Mouse (Mus musculus) T-helper 2 cell (primary cell): ENCODE results near the gene Bcl2a1d.
"Not testable (repeated sequence)": the region's sequence is repeated elsewhere in the genome, so short reads cannot be mapped to it uniquely, and the experiment has no call there.

Source experiments
- in situ Hi-C: fragments of 300-600 bp; cut with MboI, MseI; formaldehyde crosslinking; loops from one replicate; pipeline ENCODE4 v1.15.1; 2025; ENCODE audit warnings: high pct_unique_total_duplicates

The Bcl2a1d gene

DNA sequence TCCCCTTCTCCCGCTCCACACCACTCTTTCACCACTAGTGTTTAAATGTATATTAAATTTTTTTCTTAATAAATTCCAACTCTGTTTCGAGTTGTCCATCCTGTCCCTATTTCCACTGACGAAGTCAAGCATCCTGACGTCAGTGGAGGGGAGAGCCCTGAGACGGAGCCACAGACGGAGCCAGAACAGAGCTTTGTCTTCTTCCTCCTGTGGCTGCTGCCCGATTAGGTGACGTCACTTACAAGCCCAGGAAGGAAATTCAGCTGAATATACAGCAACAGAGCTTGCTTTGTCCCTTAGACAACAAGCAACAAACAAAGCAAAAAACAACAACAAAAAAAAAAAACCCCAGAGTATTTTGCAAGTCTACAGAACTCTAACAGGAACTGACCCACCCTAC is 26.6 kb downstream of the Bcl2a1d start:
- in situ Hi-C loops = loop anchor here (25.0 kb wide), 1 partner anchor 1407 kb away; the partner anchor contains the start of gene Morf4l1

DNA sequence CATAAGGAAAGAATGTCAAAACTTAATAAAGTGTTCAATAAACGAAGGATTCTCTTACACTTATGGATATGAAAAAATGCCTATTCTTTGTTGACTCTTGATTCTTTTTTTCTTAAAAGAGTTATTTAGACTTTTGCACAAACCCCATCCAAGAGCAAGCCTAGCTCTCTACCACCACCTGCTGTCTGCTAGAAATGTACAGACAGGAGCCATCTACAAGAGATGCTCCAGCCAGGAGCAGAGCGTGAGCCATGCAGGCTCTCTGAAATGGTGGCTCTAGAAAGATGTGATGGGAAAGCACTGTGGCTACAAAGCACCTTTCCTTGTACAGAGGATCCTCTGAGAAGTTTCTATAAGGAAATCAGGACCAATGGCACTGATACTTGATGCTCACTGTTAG is 33.0 kb downstream of the Bcl2a1d start:
- in situ Hi-C loops = not testable (repeated sequence)

DNA sequence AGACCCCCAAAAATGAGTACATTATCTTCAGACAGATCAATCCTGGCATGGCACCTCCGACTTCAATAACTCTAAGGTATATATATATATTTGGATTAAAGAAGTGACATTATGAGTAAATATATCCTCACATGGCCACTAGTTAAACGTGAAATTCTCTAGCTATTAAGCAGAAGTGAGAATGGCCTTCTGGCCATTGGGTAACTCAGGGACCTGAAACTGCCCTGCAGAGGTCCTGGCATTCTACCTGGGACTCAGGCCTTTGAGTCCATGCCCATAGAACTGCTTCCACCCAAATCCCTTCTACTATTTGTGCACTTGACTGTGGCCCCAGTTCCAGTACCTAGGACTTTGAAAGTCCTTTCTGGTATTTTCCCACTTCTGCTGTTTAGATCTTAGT is 40.4 kb downstream of the Bcl2a1d start:
- in situ Hi-C loops = not testable (repeated sequence)

DNA sequence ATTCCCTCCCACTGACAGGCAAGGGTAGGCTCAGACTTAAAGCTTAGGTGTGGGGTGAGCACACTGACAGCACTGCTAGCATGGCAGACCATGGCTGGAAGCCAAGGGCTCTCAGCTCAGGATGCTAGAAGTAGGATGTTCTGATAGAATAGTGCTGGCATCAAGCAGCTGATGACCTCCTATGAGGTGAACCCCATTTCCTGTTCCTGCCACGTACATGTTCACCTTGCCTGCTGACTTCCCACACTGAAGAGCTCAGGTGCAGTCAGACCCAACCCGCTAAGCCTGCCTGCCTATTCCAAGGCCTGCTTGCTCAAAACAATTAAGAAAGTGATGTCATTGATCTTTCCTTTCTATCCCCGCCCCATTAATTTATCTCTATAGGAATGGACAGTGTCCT is 42.3 kb downstream of the Bcl2a1d start:
- in situ Hi-C loops = loop anchor here (10.0 kb wide), 1 partner anchor 295 kb away; no protein-coding TSS in a partner anchor

DNA sequence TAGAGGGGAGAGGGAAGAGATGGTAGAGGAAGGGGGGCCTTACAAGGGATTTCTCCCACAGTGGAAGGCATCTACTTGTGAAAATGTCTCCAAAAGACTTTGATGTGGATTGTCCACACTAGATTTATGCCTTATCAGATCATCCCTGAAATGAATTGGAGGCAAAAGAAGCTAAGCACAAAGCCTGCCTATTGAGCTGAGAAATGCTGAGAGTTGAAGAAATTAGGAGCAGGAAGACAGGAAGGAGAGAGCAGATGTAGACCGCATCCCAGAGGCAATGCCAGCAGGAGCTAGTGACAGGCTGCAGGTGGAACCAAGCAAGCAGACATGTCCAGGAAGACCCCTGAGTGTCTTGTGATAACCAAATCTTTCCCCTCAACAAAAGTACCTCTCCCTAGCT is 45.0 kb downstream of the Bcl2a1d start:
- in situ Hi-C loops = loop anchor here (10.0 kb wide), 1 partner anchor 298 kb away; no protein-coding TSS in a partner anchor
